Mouse (Mus musculus) MEL (cell line): ENCODE results near the gene Nexn. TPM values are rescaled to one million over a fixed set of nuclear protein-coding genes. Genes with fewer than 3 reads are reported as not detected.

Experiments used
- DNase-seq: peaks from one replicate; pipeline ENCODE4 v3.0.0; 2011; ENCODE audit warnings: low read depth, low spot score
- H3K27ac ChIP-seq: 2 replicates; pipeline ENCODE4 v1.5.1; 2012; ENCODE audit warnings: low read depth, mild to moderate bottlenecking, control low read depth, low read length, moderate library complexity; ENCODE audit not compliant: control insufficient read depth
- H3K27me3 ChIP-seq, 2 experiments: fragments of 150-350 bp in 1 of 2; sonication (generic) in 1 of 2; 2 replicates each; pipeline ENCODE4 v1.6.1; 2012; ENCODE audit warnings: low read length in 2 of 2, mild to moderate bottlenecking in 2 of 2, improper control_type of control experiment in 1 of 2, moderate library complexity in 1 of 2; ENCODE audit not compliant: insufficient read depth in 2 of 2, control insufficient read depth in 1 of 2
- H3K36me3 ChIP-seq, 2 experiments: 2 replicates each; pipeline ENCODE4 v1.6.1; 2012 to 2014; ENCODE audit warnings: low read length in 2 of 2, improper control_type of control experiment in 1 of 2, inconsistent platforms in 1 of 2, mild to moderate bottlenecking in 1 of 2; ENCODE audit not compliant: insufficient read depth in 2 of 2, control insufficient read depth in 1 of 2
- H3K4me1 ChIP-seq, 2 experiments: fragments of 150-350 bp in 1 of 2; sonication (generic) in 1 of 2; 2 replicates each; pipeline ENCODE4 v1.6.1; 2012; ENCODE audit warnings: low read length in 2 of 2, improper control_type of control experiment in 1 of 2, mild to moderate bottlenecking in 1 of 2; ENCODE audit not compliant: insufficient read depth in 2 of 2, control insufficient read depth in 1 of 2
- H3K4me3 ChIP-seq, 2 experiments: fragments of 150-350 bp in 1 of 2; sonication (generic) in 1 of 2; 2 replicates each; pipeline ENCODE4 v1.5.1; 2012; ENCODE audit warnings: low read depth in 2 of 2, low read length in 2 of 2, mild to moderate bottlenecking in 2 of 2, moderate library complexity in 2 of 2, control low read depth in 1 of 2, improper control_type of control experiment in 1 of 2; ENCODE audit not compliant: control insufficient read depth in 1 of 2, insufficient read depth in 1 of 2
- H3K79me2 ChIP-seq: 2 replicates; pipeline ENCODE4 v1.6.1; 2012; ENCODE audit warnings: mild to moderate bottlenecking, low read length, moderate library complexity; ENCODE audit not compliant: control insufficient read depth, poor library complexity, insufficient read depth
- H3K9ac ChIP-seq: 2 replicates; pipeline ENCODE4 v1.6.1; 2012; ENCODE audit warnings: low read depth, mild to moderate bottlenecking, control low read depth, low read length, moderate library complexity; ENCODE audit not compliant: control insufficient read depth, poor library complexity, severe bottlenecking
- H3K9me3 ChIP-seq: fragments of 150-350 bp; sonication (generic); replicated peaks from 2 replicates; pipeline ENCODE4 v1.6.1; 2012; ENCODE audit warnings: mild to moderate bottlenecking, low read length, improper control_type of control experiment, moderate library complexity; ENCODE audit not compliant: insufficient read depth
- BHLHE40 ChIP-seq: IDR thresholded peaks from 2 replicates; pipeline ENCODE4 v1.6.1; 2012; ENCODE audit warnings: low read depth, mild to moderate bottlenecking, inconsistent platforms, low read length, improper control_type of control experiment, borderline replicate concordance
- CHD1 ChIP-seq: IDR thresholded peaks from 2 replicates; pipeline ENCODE4 v1.6.1; 2012; ENCODE audit warnings: low read depth, mild to moderate bottlenecking, inconsistent platforms, low read length, improper control_type of control experiment
- CTCF ChIP-seq, 3 experiments: IDR thresholded peaks in 2 of 3; conservative IDR thresholded peaks in 1 of 3; 2 replicates each; pipeline ENCODE4 v1.5.1; 2011 to 2012; ENCODE audit warnings: low read length in 3 of 3, low read depth in 2 of 3, mild to moderate bottlenecking in 2 of 3, improper control_type of control experiment in 1 of 3, inconsistent platforms in 1 of 3, mixed read lengths in 1 of 3, moderate library complexity in 1 of 3; ENCODE audit not compliant: control insufficient read depth in 1 of 3, insufficient read depth in 1 of 3, poor library complexity in 1 of 3, severe bottlenecking in 1 of 3
- ELF1 ChIP-seq: IDR thresholded peaks from 2 replicates; pipeline ENCODE4 v1.6.1; 2014; ENCODE audit warnings: low read depth, mild to moderate bottlenecking, inconsistent platforms, low read length, improper control_type of control experiment, moderate library complexity
- EP300 ChIP-seq, 2 experiments: IDR thresholded peaks; 2 replicates each; pipeline ENCODE4 v1.6.1; 2011; ENCODE audit warnings: improper control_type of control experiment in 2 of 2, low read length in 2 of 2, low read depth in 1 of 2, mild to moderate bottlenecking in 1 of 2
- ETS1 ChIP-seq: IDR thresholded peaks from 2 replicates; pipeline ENCODE4 v1.6.1; 2012; ENCODE audit warnings: low read depth, mild to moderate bottlenecking, inconsistent platforms, low read length, improper control_type of control experiment, moderate library complexity
- GABPA ChIP-seq: IDR thresholded peaks from 2 replicates; pipeline ENCODE4 v1.6.1; 2012; ENCODE audit warnings: low read depth, mild to moderate bottlenecking, inconsistent platforms, low read length, improper control_type of control experiment, moderate library complexity
- GATA1 ChIP-seq: IDR thresholded peaks from 2 replicates; pipeline ENCODE4 v1.6.1; 2011; ENCODE audit warnings: low read depth, low read length, improper control_type of control experiment
- HCFC1 ChIP-seq: IDR thresholded peaks from 2 replicates; pipeline ENCODE4 v1.6.1; 2012; ENCODE audit warnings: low read depth, mild to moderate bottlenecking, inconsistent platforms, low read length, improper control_type of control experiment, moderate library complexity
- JUND ChIP-seq: IDR thresholded peaks from 2 replicates; pipeline ENCODE4 v1.6.1; 2011; ENCODE audit warnings: low read depth, mild to moderate bottlenecking, improper control_type of control experiment, low read length
- KAT2A ChIP-seq: conservative IDR thresholded peaks from 2 replicates; pipeline ENCODE4 v1.6.1; 2012; ENCODE audit warnings: low read depth, low read length, improper control_type of control experiment, inconsistent platforms
- MAFK ChIP-seq: IDR thresholded peaks from 2 replicates; pipeline ENCODE4 v1.6.1; 2011; ENCODE audit warnings: low read depth, mild to moderate bottlenecking, low read length, improper control_type of control experiment, borderline replicate concordance
- MAX ChIP-seq: IDR thresholded peaks from 2 replicates; pipeline ENCODE4 v1.6.1; 2011; ENCODE audit warnings: low read length, improper control_type of control experiment
- MAZ ChIP-seq: IDR thresholded peaks from 2 replicates; pipeline ENCODE4 v1.6.1; 2012; ENCODE audit warnings: low read depth, mild to moderate bottlenecking, inconsistent platforms, low read length, improper control_type of control experiment
- MEF2A ChIP-seq: IDR thresholded peaks from 2 replicates; pipeline ENCODE4 v1.6.1; 2014; ENCODE audit warnings: low read depth, mild to moderate bottlenecking, inconsistent platforms, low read length, improper control_type of control experiment; ENCODE audit not compliant: poor library complexity, insufficient replicate concordance, severe bottlenecking; ENCODE audit errors: extremely low read depth
- MXI1 ChIP-seq: IDR thresholded peaks from 2 replicates; pipeline ENCODE4 v1.6.1; 2011; ENCODE audit warnings: mild to moderate bottlenecking, low read depth, low read length, improper control_type of control experiment
- MYB ChIP-seq: IDR thresholded peaks from 2 replicates; pipeline ENCODE4 v1.6.1; 2011; ENCODE audit warnings: mild to moderate bottlenecking, low read depth, low read length, improper control_type of control experiment
- MYC ChIP-seq: IDR thresholded peaks from 2 replicates; pipeline ENCODE4 v1.6.1; 2011; ENCODE audit warnings: low read depth, mild to moderate bottlenecking, low read length, improper control_type of control experiment, moderate library complexity
- NELFE ChIP-seq: IDR thresholded peaks from 2 replicates; pipeline ENCODE4 v1.6.1; 2011; ENCODE audit warnings: low read depth, low read length, improper control_type of control experiment
- NRF1 ChIP-seq: IDR thresholded peaks from 2 replicates; pipeline ENCODE4 v1.6.1; 2014; ENCODE audit warnings: low read depth, mild to moderate bottlenecking, inconsistent platforms, low read length, improper control_type of control experiment, moderate library complexity; ENCODE audit not compliant: poor library complexity, insufficient read depth, severe bottlenecking
- POLR2A ChIP-seq, 2 experiments: IDR thresholded peaks; 2 replicates each; pipeline ENCODE4 v1.6.1; 2011 to 2012; ENCODE audit warnings: low read length in 2 of 2, mild to moderate bottlenecking in 2 of 2, control low read depth in 1 of 2, improper control_type of control experiment in 1 of 2, low read depth in 1 of 2, moderate library complexity in 1 of 2; ENCODE audit not compliant: control insufficient read depth in 1 of 2, insufficient read depth in 1 of 2, poor library complexity in 1 of 2
- POLR2AphosphoS2 ChIP-seq: IDR thresholded peaks from 2 replicates; pipeline ENCODE4 v1.6.1; 2011; ENCODE audit warnings: low read length, improper control_type of control experiment
- POLR2AphosphoS5 ChIP-seq: IDR thresholded peaks from 2 replicates; pipeline ENCODE4 v1.6.1; 2012; ENCODE audit warnings: low read depth, borderline replicate concordance, mild to moderate bottlenecking, inconsistent platforms, low read length, moderate library complexity, mixed read lengths
- RCOR1 ChIP-seq: IDR thresholded peaks from 2 replicates; pipeline ENCODE4 v1.6.1; 2012; ENCODE audit warnings: low read depth, mild to moderate bottlenecking, inconsistent platforms, low read length, improper control_type of control experiment
- SIN3A ChIP-seq: IDR thresholded peaks from 2 replicates; pipeline ENCODE4 v1.6.1; 2012; ENCODE audit warnings: low read length, improper control_type of control experiment, inconsistent platforms
- SMC3 ChIP-seq: IDR thresholded peaks from 2 replicates; pipeline ENCODE4 v1.6.1; 2011; ENCODE audit warnings: low read depth, low read length, improper control_type of control experiment
- TAL1 ChIP-seq: IDR thresholded peaks from 2 replicates; pipeline ENCODE4 v1.6.1; 2012; ENCODE audit warnings: mild to moderate bottlenecking, inconsistent platforms, low read length, moderate library complexity, mixed read lengths
- TBP ChIP-seq: IDR thresholded peaks from 2 replicates; pipeline ENCODE4 v1.8.0; 2011; ENCODE audit warnings: low read depth, low read length, improper control_type of control experiment
- UBTF ChIP-seq: IDR thresholded peaks from 2 replicates; pipeline ENCODE4 v1.6.1; 2012; ENCODE audit warnings: low read depth, mild to moderate bottlenecking, inconsistent platforms, low read length, improper control_type of control experiment, moderate library complexity, borderline replicate concordance; ENCODE audit not compliant: insufficient read depth
- USF1 ChIP-seq: IDR thresholded peaks from 2 replicates; pipeline ENCODE4 v1.6.1; 2014; ENCODE audit warnings: low read depth, mild to moderate bottlenecking, inconsistent platforms, low read length, improper control_type of control experiment, moderate library complexity
- USF2 ChIP-seq, 2 experiments: IDR thresholded peaks; 2 replicates each; pipeline ENCODE4 v1.6.1; 2011 to 2012; ENCODE audit warnings: improper control_type of control experiment in 2 of 2, low read length in 2 of 2, borderline replicate concordance in 1 of 2, inconsistent platforms in 1 of 2, low read depth in 1 of 2, mild to moderate bottlenecking in 1 of 2; ENCODE audit not compliant: insufficient read depth in 1 of 2
- ZC3H11A ChIP-seq: IDR thresholded peaks from 2 replicates; pipeline ENCODE4 v1.6.1; 2012; ENCODE audit warnings: low read depth, mild to moderate bottlenecking, inconsistent platforms, low read length, improper control_type of control experiment
- ZKSCAN1 ChIP-seq: IDR thresholded peaks from 2 replicates; pipeline ENCODE4 v1.6.1; 2012; ENCODE audit warnings: low read depth, mild to moderate bottlenecking, inconsistent platforms, low read length, improper control_type of control experiment, moderate library complexity
- ZNF384 ChIP-seq: IDR thresholded peaks from 2 replicates; pipeline ENCODE4 v1.6.1; 2012; ENCODE audit warnings: low read depth, mild to moderate bottlenecking, inconsistent platforms, low read length, improper control_type of control experiment
- polyA plus RNA-seq, 2 experiments: library from polyadenylated mRNA; stranded (reverse) in 1 of 2; unstranded in 1 of 2; fragments of >175 nt in 1 of 2; fragments of >200 nt in 1 of 2; gene quantifications; 2 replicates each; pipeline versions ENCODE4 v1.2.1 to v1.2.4; 2012; ENCODE audit warnings: low replicate concordance in 2 of 2, low read depth in 1 of 2; ENCODE audit not compliant: insufficient read length in 2 of 2, insufficient read depth in 1 of 2, missing spikeins in 1 of 2
- total RNA-seq: library from RNA; depleted of rRNA; stranded (reverse); fragments of 300-350 nt; gene quantifications from 2 replicates; pipeline ENCODE4 v1.2.3, GENCODE M21; 2012

Nexn gene
- total and polyA plus RNA-seq, 3 experiments = 0.19 to 0.96 TPM; not detected in 1

DNA sequence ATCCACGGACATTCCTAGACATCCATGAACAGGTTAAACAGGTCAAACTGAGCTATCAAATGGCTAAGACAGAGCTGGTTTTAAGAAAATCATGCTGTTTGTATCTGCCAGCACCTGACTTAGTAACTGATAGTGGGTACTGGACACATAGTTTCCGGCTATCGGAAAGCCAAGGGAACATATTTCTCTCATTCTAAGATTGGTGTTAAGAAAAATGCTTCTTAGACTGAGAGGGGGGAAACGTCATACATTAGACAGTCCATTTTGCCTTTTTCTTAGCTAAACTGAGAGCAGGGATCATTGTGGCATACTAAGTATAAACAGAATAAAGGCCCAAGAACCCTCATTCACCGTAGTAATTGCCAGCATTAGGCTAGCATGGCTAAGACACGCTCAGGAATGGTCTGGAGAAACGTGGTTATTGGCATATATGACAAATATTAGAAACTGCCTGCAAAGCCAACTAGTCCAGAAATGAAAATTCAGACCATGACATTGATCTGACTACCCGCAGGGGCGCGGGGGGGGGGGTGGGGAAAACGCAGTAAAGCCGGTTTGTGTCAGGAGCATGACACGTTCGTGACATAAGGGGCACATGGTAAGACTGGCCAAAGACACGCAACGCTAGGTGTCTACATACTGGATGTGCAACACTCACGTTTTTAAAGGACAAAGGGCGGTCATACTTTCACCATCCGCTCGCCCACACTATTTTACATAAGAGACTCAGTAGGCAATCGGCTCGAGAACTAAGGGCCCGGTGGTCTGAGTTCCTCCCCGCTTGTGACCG is 56.8 kb downstream of the Nexn start:
- DNase-seq = peak; percentile 73
- Histone ChIP-seq H3K4me3 (peak overlapping the region; percentile 65 to 92), H3K9ac (peak overlapping the region; percentile 88), H3K27me3 (no peaks in the 10 kb centered on the region), H3K27ac (peak overlapping the region; percentile 90), H3K9me3 (no peaks in the 10 kb centered on the region), H3K4me1 (peaks cover 16 to 19% of the 10 kb centered on the region in 2 experiments), H3K79me2 (peaks cover 50% of the 10 kb centered on the region), H3K36me3 (peaks cover 18 to 42% of the 10 kb centered on the region in 2 experiments)
- TF ChIP-seq CTCF (IDR thresholded peaks at IDR 0.05 in 2 of 3, conservative IDR thresholded peaks at IDR 0.05 in 1 of 3; ENCODE audit: control insufficient read depth in 1 of 3, insufficient read depth in 1 of 3, low read depth in 2 of 3, low read length in 3 of 3, poor library complexity in 1 of 3, severe bottlenecking in 1 of 3) (no peak), BHLHE40 (peak; percentile 71; the same call in 1 of the 2 replicates), EP300 (IDR thresholded peaks at IDR 0.05; ENCODE audit: low read depth in 1 of 2, low read length in 2 of 2) (peak in 1 of 2 experiments; percentile 19; a peak in 2 of 4 replicates), GABPA (no peak), ZNF384 (no peak), UBTF (no peak), POLR2AphosphoS2 (no peak; the same call in none of the 2 replicates), MEF2A (no peak), HCFC1 (no peak), JUND (no peak), POLR2A (IDR thresholded peaks at IDR 0.05; ENCODE audit: control insufficient read depth in 1 of 2, insufficient read depth in 1 of 2, low read depth in 1 of 2, low read length in 2 of 2, poor library complexity in 1 of 2) (no peak), MXI1 (peak; percentile 73; the same call in 1 of the 2 replicates), USF1 (0 out of 2 replicates have a peak, but pooled peaks have one; percentile 34), ZKSCAN1 (no peak), ETS1 (0 out of 2 replicates have a peak, but pooled peaks have one; percentile 30), RCOR1 (0 out of 2 replicates have a peak, but pooled peaks have one; percentile 13), ZC3H11A (no peak), CHD1 (no peak; the same call in 1 of the 2 replicates), MAZ (no peak), NRF1 (no peak), USF2 (IDR thresholded peaks at IDR 0.05; ENCODE audit: borderline replicate concordance in 1 of 2, insufficient read depth in 1 of 2, low read depth in 1 of 2, low read length in 2 of 2) (no peak), ELF1 (no peak), GATA1 (peak; percentile 22; the same call in 1 of the 2 replicates), MYB (no peak), NELFE (no peak), MYC (peak; percentile 86), TAL1 (no peak), KAT2A (no peak), SIN3A (peak; percentile 70; the same call in 1 of the 2 replicates), SMC3 (no peak), MAX (peak; percentile 72), MAFK (no peak), POLR2AphosphoS5 (no peak), TBP (peak; percentile 34; the same call in 1 of the 2 replicates)
